Mouse (Mus musculus) spleen, adult 2 months (tissue): ENCODE data around the gene Syngr1.

Source experiments
- CTCF ChIP-seq: fragments of 200-500 bp; IDR thresholded peaks from 2 replicates; pipeline ENCODE4 v1.5.1; 2011; ENCODE audit warnings: mild to moderate bottlenecking, inconsistent platforms; ENCODE audit not compliant: insufficient read depth, insufficient read length, insufficient replicate concordance; ENCODE audit errors: extremely low read depth
- POLR2A ChIP-seq: fragments of 200-500 bp; IDR thresholded peaks from 2 replicates; pipeline ENCODE4 v1.6.1; 2011; ENCODE audit warnings: low read depth, low read length, inconsistent platforms

- TF ChIP-seq POLR2A (no peak), CTCF (no peak)
Observed at GRCm38 (mm10) chr15:80092041-80092441, 907 bp downstream of the Syngr1 start.
